Mouse (Mus musculus) small intestine, adult 2 months (tissue): ENCODE results near the gene Fetub.

Source experiments
- CTCF ChIP-seq: fragments of 200-500 bp; IDR thresholded peaks from 2 replicates; pipeline ENCODE4 v1.5.1; 2012; ENCODE audit warnings: low read depth, mild to moderate bottlenecking, control low read depth, inconsistent platforms, low read length, moderate library complexity, mixed read lengths; ENCODE audit not compliant: insufficient replicate concordance, insufficient read length; ENCODE audit errors: extremely low read depth
- POLR2A ChIP-seq: fragments of 200-500 bp; IDR thresholded peaks from 2 replicates; pipeline ENCODE4 v1.6.1; 2012; ENCODE audit warnings: low read depth, mild to moderate bottlenecking, control low read depth, inconsistent platforms, low read length, moderate library complexity

DNA sequence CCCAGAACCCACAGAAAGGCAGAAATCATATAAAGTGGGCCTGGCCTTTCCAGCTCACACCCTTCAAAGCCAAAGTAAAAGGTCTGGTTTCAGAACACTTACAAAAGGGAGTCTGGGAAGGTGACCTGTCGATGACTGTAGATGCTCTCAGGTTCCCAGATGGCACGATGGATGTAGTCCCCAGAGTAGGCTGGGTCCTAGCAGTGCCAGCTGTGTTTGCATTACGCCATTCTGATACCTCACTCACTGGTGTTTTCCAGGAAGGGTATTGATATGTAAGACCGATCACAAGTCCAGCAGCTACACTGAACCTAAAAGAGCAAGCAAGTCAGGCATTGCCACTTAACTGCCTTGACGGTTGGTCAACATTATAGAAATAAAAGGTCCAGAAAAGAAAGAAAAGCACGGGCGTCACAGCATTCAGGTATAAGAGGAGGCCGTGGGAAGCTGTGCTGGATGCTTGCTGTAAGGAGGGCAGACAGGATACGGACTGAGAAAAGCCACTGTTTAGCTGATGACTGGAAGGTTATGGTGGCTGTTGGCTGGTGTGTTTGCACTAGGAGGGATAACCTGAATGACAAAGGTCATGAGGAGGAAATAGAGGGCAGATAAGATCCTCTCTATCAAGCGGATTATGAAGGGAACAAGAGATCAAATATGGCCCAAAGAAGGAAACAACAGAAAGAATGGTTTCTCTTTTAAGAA lies 18.1 kb upstream of the Fetub start:
- TF ChIP-seq POLR2A, result no peak
- no peak for TF ChIP-seq CTCF
